Mouse (Mus musculus): ENCODE data around the gene Krt77.

Gene Krt77

DNA sequence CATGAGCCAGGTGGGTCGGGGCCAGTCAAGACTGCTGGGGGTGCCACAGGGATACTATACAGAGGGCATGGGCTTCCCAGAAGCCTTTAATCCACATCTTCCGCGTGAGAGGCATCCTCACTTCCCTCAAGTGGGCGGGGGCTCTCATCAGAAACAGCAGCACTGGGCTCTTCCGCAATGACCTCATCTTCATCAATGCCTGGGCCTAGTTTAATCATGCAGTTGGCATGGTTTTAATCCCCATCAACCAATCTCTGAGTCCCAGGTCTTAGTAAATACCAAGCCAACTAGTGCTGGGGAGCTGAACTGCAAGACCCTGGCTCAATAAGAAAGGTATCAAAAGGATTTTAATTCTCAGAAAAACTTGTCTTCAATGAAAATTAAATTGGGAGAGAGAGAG, 40.1 kb downstream of the Krt77 start:
- no peak for DNase-seq

DNA sequence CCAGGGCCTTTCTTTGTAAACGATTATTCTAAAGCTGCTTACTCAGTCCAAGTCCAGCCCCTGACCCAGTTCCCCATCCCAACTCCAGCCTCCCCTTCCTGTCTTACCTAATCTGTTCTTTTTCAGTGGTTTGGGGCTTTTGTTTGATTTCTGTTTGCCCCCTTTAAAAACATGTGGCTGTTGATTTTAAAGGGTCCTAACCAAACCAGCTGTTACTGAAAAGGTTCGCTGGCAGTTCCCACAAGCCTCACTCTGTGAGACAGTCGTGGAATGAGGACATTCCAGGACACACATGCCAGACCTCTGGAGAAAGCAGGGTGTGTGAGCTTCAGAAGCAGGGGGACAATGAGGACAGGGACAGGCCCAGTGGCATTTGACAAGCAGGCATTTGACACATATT, 47.7 kb downstream of the Krt77 start:
- no peak for DNase-seq

DNA sequence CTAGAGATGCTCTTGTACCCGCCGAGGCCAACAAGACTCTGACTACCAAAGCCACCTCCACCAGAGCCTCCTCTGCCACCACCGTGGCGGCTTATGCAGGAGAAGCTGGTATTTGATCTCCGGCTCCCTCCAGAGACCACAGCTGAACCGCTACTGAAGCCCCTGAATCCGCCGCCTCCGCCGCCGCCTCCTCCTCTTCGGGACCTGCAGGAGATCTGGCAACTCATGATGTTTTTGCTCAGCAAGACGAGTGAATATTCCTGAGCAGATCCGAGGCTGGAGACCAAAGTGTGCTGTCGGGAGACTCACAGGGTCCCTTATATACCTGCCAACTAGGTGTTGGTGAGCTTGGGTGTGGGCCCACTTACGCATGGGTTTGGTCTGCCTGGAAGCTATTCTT, 51.6 kb downstream of the Krt77 start, which contains the start of gene Krt2:
Krt2 (minus strand) TSS at position 295 of the 400 bp plus-strand sequence.
- no peak for DNase-seq

Data from cerebellum, adult 8-10 months (tissue).